Mouse (Mus musculus): Measurements from ENCODE around the gene Fignl2. TPM values are rescaled to one million over a fixed set of nuclear protein-coding genes. Genes with fewer than 3 reads are reported as not detected.

The Fignl2 gene
- polyA plus RNA-seq, 1 experiment from 2014 or later: 0.20 TPM

GRCm38 (mm10) chr15:101075656-101076055 is 2.7 kb downstream of the Fignl2 start:
- H3K36me3 ChIP-seq: no peaks in the 10 kb centered on the region
- H3K9ac ChIP-seq (replicated peaks): peak overlapping the region; percentile 61
- no peaks in the 10 kb centered on the region for H3K9me3 ChIP-seq (replicated peaks)
- no peak for ATAC-seq (ENCODE audit: low FRiP score)
- H3K4me3 ChIP-seq (replicated peaks): peak overlapping the region; percentile 66
- peak overlapping the region; percentile 77 for H3K4me2 ChIP-seq
- 28% methylated on average over 5 of the region's 5 CpGs for WGBS
- no peaks in the 10 kb centered on the region for H3K27me3 ChIP-seq (replicated peaks)
- peaks cover 61% of the 10 kb centered on the region for H3K4me1 ChIP-seq
- H3K27ac ChIP-seq (replicated peaks): peak overlapping the region; percentile 87

GRCm38 (mm10) chr15:101075150-101075549 is 3.2 kb downstream of the Fignl2 start:
- WGBS: 72% methylated on average over 4 of the region's 4 CpGs
- peaks cover 63% of the 10 kb centered on the region for H3K4me1 ChIP-seq
- no peak overlapping the region for H3K9ac ChIP-seq (replicated peaks)

GRCm38 (mm10) chr15:101074067-101074466 is 4.3 kb downstream of the Fignl2 start:
- 59% methylated on average over 5 of the region's 5 CpGs for WGBS
- Histone ChIP-seq H3K27me3 (replicated peaks) (no peaks in the 10 kb centered on the region), H3K4me2 (no peak overlapping the region), H3K36me3 (no peaks in the 10 kb centered on the region), H3K9me3 (replicated peaks) (no peaks in the 10 kb centered on the region), H3K4me1 (peaks cover 69% of the 10 kb centered on the region), H3K27ac (replicated peaks) (no peak overlapping the region), H3K9ac (replicated peaks) (no peak overlapping the region), H3K4me3 (replicated peaks) (no peak overlapping the region)
- ATAC-seq (ENCODE audit: low FRiP score): no peak

More at GRCm38 (mm10) chr15:101075150-101075549, 3.2 kb downstream of the Fignl2 start:
- Histone ChIP-seq H3K27me3 (replicated peaks) (no peaks in the 10 kb centered on the region), H3K4me2 (peak overlapping the region; percentile 77), H3K9me3 (replicated peaks) (no peaks in the 10 kb centered on the region), H3K27ac (replicated peaks) (peak overlapping the region; percentile 87; the same call in 1 of the 2 replicates), H3K36me3 (no peaks in the 10 kb centered on the region), H3K4me3 (replicated peaks) (no peak overlapping the region)
- ATAC-seq (ENCODE audit: low FRiP score): no peak

- H3K4me2 ChIP-seq: no peak overlapping the region
- no peak for ATAC-seq (ENCODE audit: low FRiP score)
- no peaks in the 10 kb centered on the region for H3K9me3 ChIP-seq (replicated peaks)
- no peak overlapping the region for H3K27ac ChIP-seq (replicated peaks)
- 70% methylated on average over 2 of the region's 2 CpGs for WGBS
- H3K27me3 ChIP-seq (replicated peaks): no peaks in the 10 kb centered on the region
- no peak overlapping the region for H3K9ac ChIP-seq (replicated peaks)
- H3K4me1 ChIP-seq: peaks cover 72% of the 10 kb centered on the region
- H3K36me3 ChIP-seq: no peaks in the 10 kb centered on the region
- H3K4me3 ChIP-seq (replicated peaks): no peak overlapping the region
Measured at GRCm38 (mm10) chr15:101072736-101073135, 5.6 kb downstream of the Fignl2 start.

- H3K4me2 ChIP-seq: no peak overlapping the region
- H3K36me3 ChIP-seq: no peaks in the 10 kb centered on the region
- H3K9ac ChIP-seq (replicated peaks): no peak overlapping the region
- WGBS: 34% methylated on average over 5 of the region's 5 CpGs
- ATAC-seq (ENCODE audit: low FRiP score): no peak
- H3K4me1 ChIP-seq: peaks cover 70% of the 10 kb centered on the region
- no peaks in the 10 kb centered on the region for H3K27me3 ChIP-seq (replicated peaks)
- H3K4me3 ChIP-seq (replicated peaks): no peak overlapping the region
- H3K9me3 ChIP-seq (replicated peaks): no peaks in the 10 kb centered on the region
- H3K27ac ChIP-seq (replicated peaks): no peak overlapping the region
Measured at GRCm38 (mm10) chr15:101070762-101071161, 7.6 kb downstream of the Fignl2 start.

- 37% methylated on average over 9 of the region's 9 CpGs for WGBS
- no peaks in the 10 kb centered on the region for H3K27me3 ChIP-seq (replicated peaks)
- no peak overlapping the region for H3K27ac ChIP-seq (replicated peaks)
- H3K36me3 ChIP-seq: no peaks in the 10 kb centered on the region
- no peak overlapping the region for H3K9ac ChIP-seq (replicated peaks)
- H3K4me1 ChIP-seq: peaks cover 71% of the 10 kb centered on the region
- no peak for ATAC-seq (ENCODE audit: low FRiP score)
- H3K4me2 ChIP-seq: no peak overlapping the region
- no peak overlapping the region for H3K4me3 ChIP-seq (replicated peaks)
- no peaks in the 10 kb centered on the region for H3K9me3 ChIP-seq (replicated peaks)
Measured at GRCm38 (mm10) chr15:101069641-101070190, 8.7 kb downstream of the Fignl2 start.

GRCm38 (mm10) chr15:101068671-101069070 is 9.7 kb downstream of the Fignl2 start:
- ATAC-seq (ENCODE audit: low FRiP score): no peak
- Histone ChIP-seq H3K36me3 (no peaks in the 10 kb centered on the region), H3K4me1 (peaks cover 65% of the 10 kb centered on the region), H3K27ac (replicated peaks) (no peak overlapping the region), H3K27me3 (replicated peaks) (no peaks in the 10 kb centered on the region), H3K4me3 (replicated peaks) (no peak overlapping the region), H3K9ac (replicated peaks) (no peak overlapping the region), H3K4me2 (no peak overlapping the region), H3K9me3 (replicated peaks) (no peaks in the 10 kb centered on the region)
- WGBS: 52% methylated on average over 4 of the region's 4 CpGs

- 53% methylated on average over 3 of the region's 3 CpGs for WGBS
- no peak for ATAC-seq (ENCODE audit: low FRiP score)
- H3K4me3 ChIP-seq (replicated peaks): no peak overlapping the region
- no peak overlapping the region for H3K4me2 ChIP-seq
- no peak overlapping the region for H3K27ac ChIP-seq (replicated peaks)
- no peaks in the 10 kb centered on the region for H3K36me3 ChIP-seq
- peaks cover 65% of the 10 kb centered on the region for H3K4me1 ChIP-seq
- no peaks in the 10 kb centered on the region for H3K9me3 ChIP-seq (replicated peaks)
- no peak overlapping the region for H3K9ac ChIP-seq (replicated peaks)
- no peaks in the 10 kb centered on the region for H3K27me3 ChIP-seq (replicated peaks)
Measured at GRCm38 (mm10) chr15:101068029-101068428, 10.3 kb downstream of the Fignl2 start.

GRCm38 (mm10) chr15:101066920-101067696 is 11.3 kb downstream of the Fignl2 start:
- Histone ChIP-seq H3K27ac (replicated peaks) (no peak overlapping the region), H3K9me3 (replicated peaks) (no peaks in the 10 kb centered on the region), H3K9ac (replicated peaks) (no peak overlapping the region), H3K4me1 (peaks cover 70% of the 10 kb centered on the region), H3K27me3 (replicated peaks) (no peaks in the 10 kb centered on the region), H3K36me3 (no peaks in the 10 kb centered on the region), H3K4me3 (replicated peaks) (no peak overlapping the region), H3K4me2 (no peak overlapping the region)
- 19% methylated on average over 7 of the region's 9 CpGs for WGBS
- no peak for ATAC-seq (ENCODE audit: low FRiP score)

GRCm38 (mm10) chr15:101066364-101066847 is 12.0 kb downstream of the Fignl2 start:
- H3K4me1 ChIP-seq: peaks cover 70% of the 10 kb centered on the region
- ATAC-seq (ENCODE audit: low FRiP score): no peak
- WGBS: 9% methylated on average over 5 of the region's 6 CpGs
- H3K4me2 ChIP-seq: no peak overlapping the region
- H3K4me3 ChIP-seq (replicated peaks): no peak overlapping the region
- no peaks in the 10 kb centered on the region for H3K27me3 ChIP-seq (replicated peaks)
- no peaks in the 10 kb centered on the region for H3K36me3 ChIP-seq
- H3K9ac ChIP-seq (replicated peaks): no peak overlapping the region
- no peak overlapping the region for H3K27ac ChIP-seq (replicated peaks)
- H3K9me3 ChIP-seq (replicated peaks): no peaks in the 10 kb centered on the region

GRCm38 (mm10) chr15:101065069-101065468 is 13.3 kb downstream of the Fignl2 start:
- no peaks in the 10 kb centered on the region for H3K9me3 ChIP-seq (replicated peaks)
- H3K27me3 ChIP-seq (replicated peaks): no peaks in the 10 kb centered on the region
- H3K36me3 ChIP-seq: no peaks in the 10 kb centered on the region
- peaks cover 63% of the 10 kb centered on the region for H3K4me1 ChIP-seq
- no peak for ATAC-seq (ENCODE audit: low FRiP score)
- 21% methylated on average over 6 of the region's 6 CpGs for WGBS
- H3K9ac ChIP-seq (replicated peaks): no peak overlapping the region
- no peak overlapping the region for H3K4me2 ChIP-seq
- no peak overlapping the region for H3K4me3 ChIP-seq (replicated peaks)
- no peak overlapping the region for H3K27ac ChIP-seq (replicated peaks)

GRCm38 (mm10) chr15:101060280-101060852 is 18.0 kb downstream of the Fignl2 start:
- Histone ChIP-seq H3K9ac (replicated peaks) (no peak overlapping the region), H3K9me3 (replicated peaks) (no peaks in the 10 kb centered on the region), H3K4me3 (replicated peaks) (no peak overlapping the region), H3K4me2 (no peak overlapping the region), H3K36me3 (no peaks in the 10 kb centered on the region), H3K27ac (replicated peaks) (0 out of 2 replicates have a peak overlapping the region, but pooled peaks have one; percentile 23), H3K4me1 (peaks cover 27% of the 10 kb centered on the region), H3K27me3 (replicated peaks) (0 out of 2 replicates have a peak, but pooled peaks cover 4% of the 10 kb centered on the region)
- 41% methylated on average over 11 of the region's 11 CpGs for WGBS
- no peak for ATAC-seq (ENCODE audit: low FRiP score)
